Mouse (Mus musculus): Measurements from ENCODE around the gene Prepl.

The Prepl gene

DNA sequence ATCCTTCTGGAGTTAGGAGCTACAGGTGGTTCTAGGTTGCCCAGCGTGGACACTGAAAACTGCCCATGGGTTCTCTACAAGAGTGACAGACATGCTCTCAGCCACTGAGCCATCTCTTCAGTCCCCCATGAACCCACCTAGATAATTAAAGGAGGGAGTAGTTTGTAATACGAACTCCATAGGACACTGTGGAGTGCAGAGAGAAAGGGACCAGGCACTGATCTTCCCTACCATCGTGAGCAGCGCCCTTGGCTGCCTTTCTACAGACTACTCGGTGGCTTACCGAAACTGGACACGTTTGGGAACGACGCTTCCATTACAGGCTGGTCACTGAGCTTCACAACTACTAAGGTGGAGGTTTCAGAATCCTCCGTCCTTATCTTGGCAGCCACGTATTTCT lies 9.3 kb downstream of the Prepl start:
- Histone ChIP-seq H3K36me3 (ENCODE audit: insufficient read depth, low read length) (peaks cover 44% of the 10 kb centered on the region), H3K9me3 (ENCODE audit: low read length) (no peaks in the 10 kb centered on the region), H3K4me3 (replicated peaks; ENCODE audit: low read length) (no peak overlapping the region), H3K27me3 (ENCODE audit: insufficient read depth, low read length) (no peaks in the 10 kb centered on the region), H3K4me1 (replicated peaks; ENCODE audit: low read depth, low read length) (peaks cover 22% of the 10 kb centered on the region)
- TF ChIP-seq NANOG (IDR thresholded peaks at IDR 0.05; ENCODE audit: borderline replicate concordance, low read length) (no peak), CTCF (conservative IDR thresholded peaks at IDR 0.05; ENCODE audit: low read length) (no peak), POU5F1 (IDR thresholded peaks at IDR 0.05; ENCODE audit: borderline replicate concordance, low read length) (no peak)

DNA sequence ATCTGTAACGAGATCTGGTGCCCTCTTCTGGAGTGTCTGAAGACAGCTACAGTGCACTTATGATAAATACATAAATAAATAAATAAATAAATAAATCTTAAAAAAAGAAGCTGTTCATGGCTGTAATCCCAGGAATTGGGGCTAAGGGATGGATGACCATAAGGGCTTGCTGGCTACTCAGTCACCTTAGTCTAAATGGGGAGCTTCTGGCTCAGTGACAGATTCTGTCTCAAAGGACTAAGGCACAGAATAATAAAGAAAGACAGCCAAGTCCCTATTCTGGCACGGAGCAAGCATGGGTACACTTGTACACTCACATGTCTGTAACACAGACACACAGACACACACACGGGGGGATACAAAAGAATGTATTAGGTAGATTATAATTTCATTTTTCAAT lies 10.8 kb downstream of the Prepl start:
- TF ChIP-seq POU5F1 (IDR thresholded peaks at IDR 0.05; ENCODE audit: borderline replicate concordance, low read length) (no peak), NANOG (IDR thresholded peaks at IDR 0.05; ENCODE audit: borderline replicate concordance, low read length) (no peak), CTCF (conservative IDR thresholded peaks at IDR 0.05; ENCODE audit: low read length) (no peak)
- H3K27me3 ChIP-seq (ENCODE audit: insufficient read depth, low read length): no peaks in the 10 kb centered on the region
- H3K36me3 ChIP-seq (ENCODE audit: insufficient read depth, low read length): peaks cover 50% of the 10 kb centered on the region
- H3K4me3 ChIP-seq (replicated peaks; ENCODE audit: low read length): no peak overlapping the region
- H3K4me1 ChIP-seq (replicated peaks; ENCODE audit: low read depth, low read length): peaks cover 22% of the 10 kb centered on the region
- no peaks in the 10 kb centered on the region for H3K9me3 ChIP-seq (ENCODE audit: low read length)

DNA sequence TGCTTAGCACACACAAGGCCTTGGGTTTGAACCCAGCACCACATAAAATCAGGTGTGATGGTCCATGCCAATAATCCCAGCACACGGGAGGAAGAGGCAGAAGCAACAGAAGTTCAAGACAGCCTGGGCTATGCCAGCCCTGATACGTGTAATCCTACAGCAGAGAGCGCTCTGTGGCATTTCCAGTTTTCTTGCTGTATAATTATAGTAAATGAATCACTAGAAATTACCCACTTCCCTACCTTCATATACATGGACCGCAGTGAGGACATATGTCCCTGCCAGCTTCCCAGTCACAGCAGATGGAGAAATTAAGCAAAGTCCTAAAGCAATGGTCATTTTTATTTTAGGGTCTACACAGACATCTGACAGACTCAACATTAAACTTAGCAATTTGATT lies 16.0 kb downstream of the Prepl start:
- Histone ChIP-seq H3K27me3 (ENCODE audit: insufficient read depth, low read length) (no peaks in the 10 kb centered on the region), H3K9me3 (ENCODE audit: low read length) (no peaks in the 10 kb centered on the region), H3K4me3 (replicated peaks; ENCODE audit: low read length) (no peak overlapping the region), H3K4me1 (replicated peaks; ENCODE audit: low read depth, low read length) (peaks cover 14% of the 10 kb centered on the region), H3K36me3 (ENCODE audit: insufficient read depth, low read length) (peaks cover 59% of the 10 kb centered on the region)
- TF ChIP-seq NANOG (IDR thresholded peaks at IDR 0.05; ENCODE audit: borderline replicate concordance, low read length): no peak
- no peak for TF ChIP-seq CTCF (conservative IDR thresholded peaks at IDR 0.05; ENCODE audit: low read length)
- TF ChIP-seq POU5F1 (IDR thresholded peaks at IDR 0.05; ENCODE audit: borderline replicate concordance, low read length): no peak

DNA sequence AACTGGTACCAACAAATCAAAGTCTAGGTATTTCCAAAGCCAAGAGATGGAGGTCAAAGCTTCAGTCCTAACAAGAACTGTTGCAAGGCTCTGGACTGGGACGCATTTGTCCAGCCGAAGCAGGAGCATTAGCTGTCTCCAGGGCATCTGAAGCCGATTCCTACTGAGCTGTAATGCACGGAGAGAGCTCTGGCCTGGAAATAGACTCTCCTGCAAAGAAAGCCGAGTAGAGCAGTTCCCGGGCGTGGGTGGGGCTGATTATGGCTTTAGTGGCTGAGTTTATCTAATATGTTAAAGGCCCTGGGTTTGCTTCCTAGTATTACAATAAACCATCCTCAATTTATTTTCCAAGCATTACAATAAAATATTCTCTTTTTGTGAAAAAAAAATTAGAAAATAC lies 16.8 kb downstream of the Prepl start:
- Histone ChIP-seq H3K27me3 (ENCODE audit: insufficient read depth, low read length) (no peaks in the 10 kb centered on the region), H3K9me3 (ENCODE audit: low read length) (no peaks in the 10 kb centered on the region), H3K4me3 (replicated peaks; ENCODE audit: low read length) (no peak overlapping the region), H3K36me3 (ENCODE audit: insufficient read depth, low read length) (peaks cover 59% of the 10 kb centered on the region), H3K4me1 (replicated peaks; ENCODE audit: low read depth, low read length) (peaks cover 14% of the 10 kb centered on the region)
- TF ChIP-seq CTCF (conservative IDR thresholded peaks at IDR 0.05; ENCODE audit: low read length) (no peak), NANOG (IDR thresholded peaks at IDR 0.05; ENCODE audit: borderline replicate concordance, low read length) (no peak), POU5F1 (IDR thresholded peaks at IDR 0.05; ENCODE audit: borderline replicate concordance, low read length) (no peak)

DNA sequence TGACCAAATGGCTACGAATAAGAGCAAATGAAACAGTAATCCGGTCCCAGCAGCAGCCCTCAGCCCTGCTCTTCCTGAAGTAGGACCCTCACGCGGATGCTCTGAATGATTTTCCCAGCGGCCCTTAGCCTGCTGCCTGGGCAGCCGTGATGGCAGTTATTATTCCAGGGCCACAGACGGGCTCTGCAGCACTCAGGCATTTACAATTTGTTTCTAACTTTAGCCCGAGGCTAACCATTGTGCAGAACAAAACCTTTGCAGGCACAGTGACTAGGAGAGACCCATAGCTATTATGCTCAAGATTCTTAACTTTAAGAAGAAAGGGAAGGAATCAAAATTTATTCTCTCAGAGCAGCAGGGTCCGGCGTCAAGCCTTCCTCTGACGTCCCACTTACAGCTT lies 17.7 kb downstream of the Prepl start:
- Histone ChIP-seq H3K27me3 (ENCODE audit: insufficient read depth, low read length) (no peaks in the 10 kb centered on the region), H3K36me3 (ENCODE audit: insufficient read depth, low read length) (peaks cover 57% of the 10 kb centered on the region), H3K9me3 (ENCODE audit: low read length) (no peaks in the 10 kb centered on the region), H3K4me3 (replicated peaks; ENCODE audit: low read length) (no peak overlapping the region), H3K4me1 (replicated peaks; ENCODE audit: low read depth, low read length) (peaks cover 14% of the 10 kb centered on the region)
- TF ChIP-seq NANOG (IDR thresholded peaks at IDR 0.05; ENCODE audit: borderline replicate concordance, low read length) (no peak), CTCF (conservative IDR thresholded peaks at IDR 0.05; ENCODE audit: low read length) (no peak), POU5F1 (IDR thresholded peaks at IDR 0.05; ENCODE audit: borderline replicate concordance, low read length) (no peak)

DNA sequence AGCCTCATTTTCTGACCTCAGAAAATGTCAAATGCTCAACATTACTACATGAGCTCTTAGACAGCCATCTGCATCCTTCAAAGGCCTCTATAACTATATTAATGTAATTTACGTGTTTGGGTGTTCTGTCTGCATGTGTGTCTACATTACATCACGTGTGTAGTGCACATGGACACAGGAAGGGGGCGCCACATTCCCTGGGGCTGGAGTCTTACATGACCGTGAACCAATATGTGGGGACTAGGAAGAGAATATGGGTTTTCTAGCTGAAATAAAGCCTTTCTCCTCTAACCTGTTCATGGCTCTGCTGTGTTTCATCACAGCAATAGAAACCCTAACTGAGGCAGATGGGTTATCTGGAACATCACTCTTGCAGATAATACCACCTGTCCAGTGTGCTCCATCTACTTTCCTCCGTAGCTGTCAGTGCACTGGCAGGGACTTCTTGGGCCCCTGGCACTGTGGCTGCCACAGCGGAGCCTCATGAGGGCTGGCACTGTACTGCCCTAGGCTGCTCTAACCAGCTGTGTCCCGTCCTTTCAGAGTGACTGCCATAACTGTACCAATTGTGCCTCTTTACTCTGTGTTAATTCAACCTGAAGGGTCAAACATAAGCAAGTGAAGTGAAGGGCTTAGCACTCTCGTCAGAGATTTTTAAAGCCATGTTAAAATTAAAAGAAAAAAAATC lies 18.8 kb downstream of the Prepl start:
- no peaks in the 10 kb centered on the region for H3K9me3 ChIP-seq (ENCODE audit: low read length)
- no peaks in the 10 kb centered on the region for H3K27me3 ChIP-seq (ENCODE audit: insufficient read depth, low read length)
- H3K36me3 ChIP-seq (ENCODE audit: insufficient read depth, low read length): peaks cover 56% of the 10 kb centered on the region

DNA sequence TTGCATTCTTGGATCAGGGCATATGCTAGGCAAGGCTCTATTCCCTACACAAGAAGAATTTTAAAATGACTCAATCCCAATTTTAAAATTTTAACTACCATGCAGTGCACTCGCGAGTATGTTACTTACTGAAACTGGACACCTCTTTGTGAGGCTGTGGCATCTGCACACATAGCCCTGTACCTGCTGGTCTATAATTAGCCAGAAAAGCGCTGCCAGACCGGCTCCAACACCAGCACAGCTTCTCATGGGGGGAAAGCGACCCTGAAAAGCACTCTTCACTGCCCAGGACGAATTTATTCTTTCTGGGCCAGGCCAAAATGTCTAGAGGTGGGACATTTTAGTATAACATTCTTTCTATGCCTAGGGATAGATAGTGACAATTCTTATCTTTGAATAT lies 19.4 kb downstream of the Prepl start:
- no peaks in the 10 kb centered on the region for H3K27me3 ChIP-seq (ENCODE audit: insufficient read depth, low read length)
- H3K9me3 ChIP-seq (ENCODE audit: low read length): no peaks in the 10 kb centered on the region
- peaks cover 14% of the 10 kb centered on the region for H3K4me1 ChIP-seq (replicated peaks; ENCODE audit: low read depth, low read length)
- H3K4me3 ChIP-seq (replicated peaks; ENCODE audit: low read length): no peak overlapping the region
- no peak for TF ChIP-seq POU5F1 (IDR thresholded peaks at IDR 0.05; ENCODE audit: borderline replicate concordance, low read length)
- TF ChIP-seq CTCF (conservative IDR thresholded peaks at IDR 0.05; ENCODE audit: low read length): no peak
- TF ChIP-seq NANOG (IDR thresholded peaks at IDR 0.05; ENCODE audit: borderline replicate concordance, low read length): no peak
- peaks cover 57% of the 10 kb centered on the region for H3K36me3 ChIP-seq (ENCODE audit: insufficient read depth, low read length)

More for the DNA sequence above, 18.8 kb downstream of the Prepl start:
- TF ChIP-seq POU5F1 (IDR thresholded peaks at IDR 0.05; ENCODE audit: borderline replicate concordance, low read length) (no peak), CTCF (conservative IDR thresholded peaks at IDR 0.05; ENCODE audit: low read length) (peak; percentile 70), NANOG (IDR thresholded peaks at IDR 0.05; ENCODE audit: borderline replicate concordance, low read length) (no peak)
- Histone ChIP-seq H3K4me3 (replicated peaks; ENCODE audit: low read length) (no peak overlapping the region), H3K4me1 (replicated peaks; ENCODE audit: low read depth, low read length) (peaks cover 14% of the 10 kb centered on the region)

DNA sequence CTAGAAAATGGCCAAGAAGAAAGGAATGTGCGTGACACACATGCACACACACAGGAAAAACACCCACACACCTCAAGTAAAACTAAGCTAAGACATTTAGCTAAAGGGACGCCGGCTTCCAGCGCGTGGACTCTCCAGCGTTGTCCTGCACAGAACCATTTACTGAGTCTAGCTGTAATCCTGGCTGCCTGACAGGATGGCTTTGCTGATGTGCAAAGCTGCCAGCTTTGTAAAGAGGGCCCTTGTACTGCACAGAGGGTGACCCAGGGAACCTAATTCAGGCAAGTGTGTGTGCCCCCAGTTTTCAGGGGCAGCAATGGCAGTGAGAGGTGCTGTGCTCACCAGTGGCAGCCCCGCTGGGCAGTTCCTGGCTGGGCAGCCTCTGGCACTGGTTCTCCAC lies 22.7 kb downstream of the Prepl start:
- Histone ChIP-seq H3K9me3 (ENCODE audit: low read length) (no peaks in the 10 kb centered on the region), H3K36me3 (ENCODE audit: insufficient read depth, low read length) (peaks cover 78% of the 10 kb centered on the region), H3K4me3 (replicated peaks; ENCODE audit: low read length) (no peak overlapping the region), H3K27me3 (ENCODE audit: insufficient read depth, low read length) (no peaks in the 10 kb centered on the region), H3K4me1 (replicated peaks; ENCODE audit: low read depth, low read length) (peaks cover 5% of the 10 kb centered on the region; the same call in 1 of the 2 replicates)
- no peak for TF ChIP-seq NANOG (IDR thresholded peaks at IDR 0.05; ENCODE audit: borderline replicate concordance, low read length)
- TF ChIP-seq CTCF (conservative IDR thresholded peaks at IDR 0.05; ENCODE audit: low read length): no peak
- no peak for TF ChIP-seq POU5F1 (IDR thresholded peaks at IDR 0.05; ENCODE audit: borderline replicate concordance, low read length)

DNA sequence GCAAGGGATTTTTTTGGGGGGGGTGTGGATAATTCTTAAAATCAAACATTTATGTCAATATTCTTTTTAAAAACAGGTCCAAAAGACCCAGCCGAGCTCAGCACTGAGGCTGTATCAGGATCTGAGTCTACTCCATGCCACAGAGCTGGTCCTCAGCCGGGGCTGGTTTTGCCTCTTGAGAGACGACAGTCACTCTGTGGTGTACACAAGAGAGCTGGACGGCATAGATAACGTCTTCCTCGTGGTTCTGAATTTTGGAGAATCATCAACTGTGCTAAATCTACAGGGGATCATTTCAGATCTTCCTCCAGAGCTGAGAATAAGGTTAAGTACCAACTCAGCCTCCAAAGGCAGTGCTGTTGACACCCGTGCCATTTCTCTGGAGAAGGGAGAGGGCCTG lies 26.5 kb downstream of the Prepl start:
- TF ChIP-seq POU5F1 (IDR thresholded peaks at IDR 0.05; ENCODE audit: borderline replicate concordance, low read length) (no peak), NANOG (IDR thresholded peaks at IDR 0.05; ENCODE audit: borderline replicate concordance, low read length) (no peak), CTCF (conservative IDR thresholded peaks at IDR 0.05; ENCODE audit: low read length) (no peak)
- H3K36me3 ChIP-seq (ENCODE audit: insufficient read depth, low read length): peaks cover 49% of the 10 kb centered on the region
- no peak overlapping the region for H3K4me3 ChIP-seq (replicated peaks; ENCODE audit: low read length)
- no peaks in the 10 kb centered on the region for H3K27me3 ChIP-seq (ENCODE audit: insufficient read depth, low read length)
- H3K4me1 ChIP-seq (replicated peaks; ENCODE audit: low read depth, low read length): peaks cover 6% of the 10 kb centered on the region
- no peaks in the 10 kb centered on the region for H3K9me3 ChIP-seq (ENCODE audit: low read length)
